Mouse (Mus musculus) left cerebral cortex, adult 8-10 months (tissue): ENCODE results near the gene Efcc1. TPM values are rescaled to one million over a fixed set of nuclear protein-coding genes. Genes with fewer than 3 reads are reported as not detected.

Experiments used
- DNase-seq, 2 experiments: peaks; one replicate each; pipeline ENCODE4 v3.0.0; 2022; ENCODE audit warnings: low spot score in 2 of 2
- total RNA-seq, 4 experiments: library from RNA; stranded (reverse); gene quantifications; 2 replicates each; pipeline ENCODE4 v1.2.4; 2022

Gene Efcc1
- 1 to 10 TPM; 4.6 to 9.6 (median 8.4) TPM for total RNA-seq

- peak; percentile 42 for DNase-seq
Observed at GRCm38 (mm10) chr6:87730591-87731462, at the start of gene Efcc1. Gene Efcc1, plus strand, starts transcription at chr6:87730869.

- DNase-seq: no peak
Observed at GRCm38 (mm10) chr6:87695947-87696346, 34.7 kb upstream of the Efcc1 start.

GRCm38 (mm10) chr6:87696544-87696943, 34.1 kb upstream of the Efcc1 start:
- DNase-seq: no peak

GRCm38 (mm10) chr6:87706246-87706645, 24.4 kb upstream of the Efcc1 start:
- no peak for DNase-seq

- DNase-seq: no peak
Observed at GRCm38 (mm10) chr6:87712311-87712710, 18.4 kb upstream of the Efcc1 start.

- DNase-seq: no peak
Observed at GRCm38 (mm10) chr6:87714091-87714490, 16.6 kb upstream of the Efcc1 start.

- peak in 1 of 2 experiments; percentile 38 for DNase-seq
Observed at GRCm38 (mm10) chr6:87722631-87723030, 8.0 kb upstream of the Efcc1 start.

- no peak for DNase-seq
Observed at GRCm38 (mm10) chr6:87725267-87725912, 5.3 kb upstream of the Efcc1 start.

GRCm38 (mm10) chr6:87728102-87728501, 2.6 kb upstream of the Efcc1 start:
- DNase-seq: no peak

GRCm38 (mm10) chr6:87730141-87730540, 528 bp upstream of the Efcc1 start:
- no peak for DNase-seq

GRCm38 (mm10) chr6:87731463-87732095, 910 bp downstream of the Efcc1 start:
- no peak for DNase-seq

GRCm38 (mm10) chr6:87732151-87733011, 1.7 kb downstream of the Efcc1 start:
- DNase-seq: peak in 1 of 2 experiments; percentile 21

GRCm38 (mm10) chr6:87733131-87733930, 2.7 kb downstream of the Efcc1 start:
- DNase-seq: no peak

- no peak for DNase-seq
Observed at GRCm38 (mm10) chr6:87734136-87734535, 3.5 kb downstream of the Efcc1 start.

- DNase-seq: no peak
Observed at GRCm38 (mm10) chr6:87736923-87737322, 6.3 kb downstream of the Efcc1 start.

- DNase-seq: no peak
Observed at GRCm38 (mm10) chr6:87737921-87738626, 7.4 kb downstream of the Efcc1 start.

- DNase-seq: no peak
Observed at GRCm38 (mm10) chr6:87739898-87740297, 9.2 kb downstream of the Efcc1 start.

GRCm38 (mm10) chr6:87740496-87740895, 9.8 kb downstream of the Efcc1 start:
- DNase-seq: no peak

- DNase-seq: no peak
Observed at GRCm38 (mm10) chr6:87741978-87742377, 11.3 kb downstream of the Efcc1 start.

- no peak for DNase-seq
Observed at GRCm38 (mm10) chr6:87742804-87743203, 12.1 kb downstream of the Efcc1 start.
